Mouse (Mus musculus) yolk sac, embryonic 10.5 days (tissue): Measurements from ENCODE around the gene Olfr1493-ps1.

Experiments used
- DNase-seq: peaks from one replicate; pipeline ENCODE4 v3.0.0-alpha.2; 2017; ENCODE audit warnings: low spot score

Gene Olfr1493-ps1

DNA sequence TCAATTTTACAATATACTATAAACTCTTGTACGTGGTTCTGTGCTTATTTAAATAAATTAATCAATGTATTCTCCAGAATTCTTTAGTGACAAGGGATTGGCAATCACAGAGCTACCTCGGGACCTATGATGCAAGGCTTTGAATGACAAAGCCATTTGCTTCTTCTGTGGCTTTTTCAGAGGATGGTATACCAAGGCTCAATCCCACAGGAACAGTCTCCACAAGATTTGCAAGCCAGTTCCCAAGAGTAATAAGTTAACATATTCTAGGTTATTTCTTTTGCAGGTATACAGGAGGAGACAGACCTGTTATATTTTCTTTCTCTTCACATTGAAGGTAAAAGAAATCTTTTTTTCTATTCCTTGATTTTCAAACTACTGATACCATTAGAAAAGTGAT is at the start of gene Olfr1493-ps1:
Gene Olfr1493-ps1, plus strand, starts transcription at position 301 of the 400 bp plus-strand sequence.
- DNase-seq = no peak

DNA sequence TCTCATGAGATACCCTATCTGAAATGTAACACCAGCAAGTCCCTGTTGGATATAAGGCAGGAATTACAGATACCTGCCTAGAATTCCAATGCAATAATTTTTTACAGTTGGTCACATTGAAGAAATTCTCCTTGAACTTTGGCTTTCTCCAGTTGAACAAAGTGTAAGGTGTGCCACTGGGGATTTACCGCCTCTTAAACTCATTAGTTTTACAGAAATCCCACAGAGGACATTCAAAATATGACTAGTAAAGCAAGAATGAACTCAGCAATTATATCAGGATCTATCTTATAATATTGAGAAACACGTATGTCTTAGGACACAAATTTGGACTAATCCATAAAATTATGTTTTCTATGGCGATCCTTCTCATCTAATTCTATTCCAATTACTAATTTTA is 26.1 kb upstream of the Olfr1493-ps1 start, which contains the start of gene Olfr1491:
Gene Olfr1491, plus strand, starts transcription at position 301 of the 400 bp plus-strand sequence.
- DNase-seq = no peak

DNA sequence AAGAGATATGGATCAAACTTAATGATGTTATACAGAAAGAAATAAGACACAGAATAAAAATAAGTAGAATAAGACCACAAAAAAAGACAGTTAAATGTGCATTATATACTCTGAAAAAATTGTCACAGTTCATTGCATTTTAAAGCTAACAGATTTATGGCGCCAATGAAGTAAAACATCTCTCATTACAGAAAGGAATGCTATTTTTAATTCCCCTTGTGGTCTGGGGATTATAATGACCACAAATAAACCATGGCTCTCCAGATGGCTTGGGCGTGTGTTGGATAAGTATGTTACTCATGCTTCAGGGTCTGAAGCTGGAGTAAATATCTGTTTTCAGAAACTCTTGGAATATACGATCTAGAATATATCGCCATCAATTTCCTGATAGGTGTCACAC is 16.4 kb downstream of the Olfr1493-ps1 start, which contains the start of gene Olfr1494:
Gene Olfr1494, plus strand, starts transcription at position 301 of the 400 bp plus-strand sequence.
- no peak for DNase-seq

DNA sequence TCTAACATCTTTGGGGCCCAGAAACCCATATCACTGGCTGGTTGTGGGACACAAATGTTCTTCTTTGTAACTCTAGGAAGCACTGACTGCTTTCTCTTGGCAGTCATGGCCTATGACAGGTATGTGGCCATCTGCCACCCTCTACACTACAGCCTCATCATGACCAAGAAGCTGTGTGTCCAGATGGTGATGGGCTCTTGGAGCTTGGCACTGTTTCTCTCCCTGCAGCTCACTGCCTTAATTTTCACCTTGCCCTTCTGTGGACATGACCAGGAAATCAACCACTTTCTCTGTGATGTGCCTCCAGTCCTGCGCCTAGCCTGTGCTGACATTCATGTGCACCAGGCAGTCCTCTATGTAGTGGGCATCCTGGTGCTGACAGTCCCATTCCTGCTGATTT is 26.3 kb downstream of the Olfr1493-ps1 start:
- no peak for DNase-seq

DNA sequence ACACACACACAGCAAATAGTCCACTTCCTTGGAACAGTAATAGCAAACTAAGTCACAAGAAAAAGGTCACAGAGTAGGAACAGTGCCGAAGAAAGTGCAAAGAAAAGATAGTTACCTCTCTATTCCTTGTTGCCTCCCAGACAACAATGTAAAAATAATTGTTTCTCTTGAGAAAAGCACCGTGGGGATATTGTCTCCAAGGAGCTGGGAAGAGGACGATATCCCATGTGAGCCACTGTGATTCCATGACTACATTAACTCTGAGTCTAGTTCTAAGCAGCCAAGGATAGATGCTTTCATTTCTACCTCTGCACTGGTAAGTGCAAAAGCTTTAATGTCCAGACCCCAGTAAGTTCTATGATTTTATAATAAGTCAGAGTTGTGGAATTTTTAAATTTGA is 41.2 kb downstream of the Olfr1493-ps1 start, which contains the start of gene Olfr1495:
Gene Olfr1495, plus strand, starts transcription at position 301 of the 400 bp plus-strand sequence.
- no peak for DNase-seq

DNA sequence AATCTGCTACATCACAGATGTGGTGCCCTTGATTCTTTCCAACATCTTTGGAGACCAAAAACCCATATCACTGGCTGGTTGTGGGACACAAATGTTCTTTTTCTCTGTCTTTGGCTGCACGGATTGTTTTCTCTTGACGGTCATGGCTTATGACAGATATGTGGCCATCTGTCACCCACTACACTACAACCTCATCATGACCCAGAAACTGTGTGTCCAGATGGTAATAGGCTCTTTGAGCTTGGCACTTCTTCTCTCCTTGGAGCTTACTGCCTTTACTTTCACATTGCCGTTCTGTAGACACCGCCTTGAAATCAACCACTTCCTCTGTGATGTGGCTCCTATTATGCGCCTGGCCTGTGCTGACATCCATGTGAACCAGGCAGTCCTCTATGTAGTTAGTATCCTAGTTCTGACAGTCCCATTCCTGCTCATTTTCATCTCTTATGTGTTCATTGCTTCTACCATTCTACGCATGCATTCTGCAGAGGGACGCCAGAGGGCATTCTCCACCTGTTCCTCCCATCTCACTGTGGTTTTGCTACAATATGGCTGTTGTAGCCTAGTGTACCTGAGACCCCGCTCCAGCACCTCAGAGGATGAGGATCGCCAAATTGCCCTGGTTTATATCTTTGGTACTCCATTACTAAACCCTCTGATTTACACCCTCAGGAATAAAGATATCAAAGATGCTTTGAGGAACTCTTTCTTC is 45.6 kb downstream of the Olfr1493-ps1 start:
- DNase-seq = no peak

DNA sequence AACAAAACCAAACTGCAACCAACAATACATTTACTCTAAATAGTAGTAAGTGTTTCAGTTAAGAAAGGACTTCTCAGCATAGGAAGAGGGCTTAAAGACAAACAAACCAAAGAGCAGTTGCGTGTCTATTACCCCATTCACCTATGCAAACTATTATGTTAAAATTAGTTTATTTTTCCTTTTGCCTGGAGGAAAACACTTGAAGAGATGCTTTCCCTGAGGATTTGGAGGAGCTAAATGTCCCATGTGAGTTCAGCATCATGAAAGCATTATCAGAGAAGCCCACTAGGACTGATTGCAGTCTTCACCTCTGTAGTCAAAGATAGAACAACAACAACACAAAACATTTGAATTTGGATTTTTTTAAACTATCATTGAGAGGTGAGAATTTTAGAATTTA is 54.5 kb downstream of the Olfr1493-ps1 start, which contains the start of gene Olfr1496:
Gene Olfr1496, plus strand, starts transcription at position 301 of the 400 bp plus-strand sequence.
- DNase-seq = no peak
